8 mouse cellular contexts compared by ENCODE assay signal in genomic region chr14:74948426-74949240, GRCm38 (mm10). TPM values are rescaled to one million over a fixed set of nuclear protein-coding genes. Genes with fewer than 3 reads are reported as not detected.
DNase-seq lines count a peak whose midpoint lies in the region; ATAC-seq and TF ChIP-seq lines count a peak whose summit lies in the region.

No protein-coding gene starts in this region.

- in situ Hi-C loops in Patski (cut with MboI; ENCODE audit: low pct_unique_long_range_greater_than_20kb): loop anchor here (5.0 kb wide), 1 partner anchor 66 kb away; no protein-coding TSS in a partner anchor

- H3K4me2 ChIP-seq in hindbrain, embryonic 13.5 days: peak overlapping the region; percentile 85

- peak; percentile 56 for ATAC-seq in Patski
- no peak; the same call in 1 of the 2 replicates for ATAC-seq in hindbrain, embryonic 13.5 days (ENCODE audit: low FRiP score)

- peaks cover 30% of the 10 kb centered on the region for H3K4me1 ChIP-seq in hindbrain, embryonic 13.5 days (replicated peaks)

- no peak overlapping the region for H3K9ac ChIP-seq in hindbrain, embryonic 13.5 days

- 53% methylated on average over 14 of the region's 14 CpGs for WGBS in hindbrain, embryonic 13.5 days

- POLR2A ChIA-PET in Patski (lab: Charles Lee): no interaction called here

- no peaks in the 10 kb centered on the region for H3K27me3 ChIP-seq in Patski
- no peaks in the 10 kb centered on the region for H3K27me3 ChIP-seq in hindbrain, embryonic 13.5 days

- CTCF ChIA-PET in Patski (lab: Charles Lee): interaction anchor here (0.6 to 1.7 kb wide), 9 partner anchors 9 to 185 kb away, joined by 3 to 6 read pairs (median 4); no protein-coding TSS in a partner anchor

- peak overlapping the region; percentile 89 for H3K4me3 ChIP-seq in hindbrain, embryonic 13.5 days

- no peak for TF ChIP-seq CTCF in Patski (IDR thresholded peaks at IDR 0.05)

- no peak overlapping the region for H3K27ac ChIP-seq in hindbrain, embryonic 13.5 days

- H3K9me3 ChIP-seq in hindbrain, embryonic 13.5 days: no peaks in the 10 kb centered on the region

- H3K36me3 ChIP-seq in hindbrain, embryonic 13.5 days: no peaks in the 10 kb centered on the region

- no peak for DNase-seq in Patski (ENCODE audit: low read depth, low spot score)
- peak; percentile 67 for DNase-seq in cerebellum, adult 9-10 months
- DNase-seq in frontal cortex, postnatal 10 days (ENCODE audit: low spot score in 2 of 2): peak; percentile 34 to 59
- peak; percentile 57 for DNase-seq in left cerebral cortex, adult 11 months (ENCODE audit: low spot score)
- peak; percentile 86 for DNase-seq in lung, postnatal 36 days
- DNase-seq in right cerebral cortex, postnatal 10 days (ENCODE audit: low spot score in 2 of 2): peak; percentile 59 to 61
- peak; percentile 20 for DNase-seq in yolk sac, embryonic 10.5 days (ENCODE audit: low spot score)

RNA-seq across cellular contexts. Expression of gene Lrch1, which starts 1.0 kb away (rescaled TPM):
- 13.0 TPM for polyA plus RNA-seq in Patski (2021)
- polyA plus RNA-seq in hindbrain, embryonic 13.5 days (2015; fragmentation: Nextera tagmentation; extraction: Ambion mirVana): 13.1 and 13.2 TPM in 2 replicates
